Mouse (Mus musculus) CH12.LX (cell line): Measurements from ENCODE around the gene Fam20c. TPM values are rescaled to one million over a fixed set of nuclear protein-coding genes. Genes with fewer than 3 reads are reported as not detected.

Experiments
- DNase-seq: peaks from one replicate; pipeline ENCODE4 v3.0.0-alpha.2; 2013; ENCODE audit errors: extremely low read depth
- H3K27ac ChIP-seq: 2 replicates; pipeline ENCODE4 v1.5.1; 2012; ENCODE audit warnings: low read depth, mild to moderate bottlenecking, control low read depth, moderate library complexity; ENCODE audit not compliant: insufficient read depth
- H3K27me3 ChIP-seq: replicated peaks from 2 replicates; pipeline ENCODE3; 2012; ENCODE audit warnings: inconsistent platforms
- H3K36me3 ChIP-seq, 2 experiments: replicated peaks in 1 of 2; 2 replicates each; pipeline versions ENCODE3 to v1.6.1; 2012; ENCODE audit warnings: inconsistent platforms in 1 of 2, low read length in 1 of 2, mild to moderate bottlenecking in 1 of 2, mixed read lengths in 1 of 2, moderate library complexity in 1 of 2; ENCODE audit not compliant: control insufficient read depth in 1 of 2, insufficient read depth in 1 of 2
- H3K4me1 ChIP-seq, 2 experiments: 2 replicates each; pipeline ENCODE4 v1.6.1; 2012; ENCODE audit warnings: inconsistent platforms in 1 of 2, moderate library complexity in 1 of 2; ENCODE audit not compliant: insufficient read depth in 2 of 2, control insufficient read depth in 1 of 2
- H3K4me2 ChIP-seq: 2 replicates; pipeline ENCODE4 v1.6.1; 2012; ENCODE audit warnings: low read depth, mild to moderate bottlenecking, control low read depth; ENCODE audit not compliant: poor library complexity, insufficient read depth, severe bottlenecking
- H3K4me3 ChIP-seq, 3 experiments: fragments of 150-350 bp in 1 of 3; sonication (generic) in 1 of 3; replicated peaks in 1 of 3; 2 replicates each; pipeline versions ENCODE3 to v1.5.1; 2011 to 2012; ENCODE audit warnings: low read depth in 2 of 3, low read length in 2 of 3, mild to moderate bottlenecking in 2 of 3, moderate library complexity in 2 of 3, control low read depth in 1 of 3, improper control_type of control experiment in 1 of 3, inconsistent platforms in 1 of 3, mixed read lengths in 1 of 3; ENCODE audit not compliant: poor library complexity in 1 of 3
- H3K79me2 ChIP-seq: replicated peaks from 2 replicates; pipeline ENCODE4 v1.6.1; 2012; ENCODE audit warnings: mild to moderate bottlenecking, moderate library complexity; ENCODE audit not compliant: control insufficient read depth, poor library complexity, insufficient read depth, severe bottlenecking; ENCODE audit errors: extremely low read depth
- H3K9ac ChIP-seq: 2 replicates; pipeline ENCODE4 v1.6.1; 2012; ENCODE audit warnings: low read depth, mild to moderate bottlenecking, control low read depth, moderate library complexity; ENCODE audit not compliant: insufficient read depth
- H3K9me3 ChIP-seq: replicated peaks from 2 replicates; pipeline ENCODE3; 2012; ENCODE audit warnings: low read length, inconsistent platforms, mixed read lengths
- CTCF ChIP-seq, 2 experiments: IDR thresholded peaks in 1 of 2; conservative IDR thresholded peaks in 1 of 2; 2 replicates each; pipeline ENCODE4 v1.5.1; 2011 to 2012; ENCODE audit warnings: low read depth in 2 of 2, low read length in 2 of 2, improper control_type of control experiment in 1 of 2, inconsistent platforms in 1 of 2, mild to moderate bottlenecking in 1 of 2, moderate library complexity in 1 of 2
- E2F4 ChIP-seq: IDR thresholded peaks from 2 replicates; pipeline ENCODE4 v1.6.1; 2011; ENCODE audit warnings: low read depth, low read length, improper control_type of control experiment; ENCODE audit not compliant: insufficient replicate concordance
- ELF1 ChIP-seq: IDR thresholded peaks from 2 replicates; pipeline ENCODE4 v1.6.1; 2014; ENCODE audit warnings: low read depth, mild to moderate bottlenecking, inconsistent platforms, low read length, improper control_type of control experiment
- EP300 ChIP-seq: IDR thresholded peaks from 2 replicates; pipeline ENCODE4 v1.6.1; 2011; ENCODE audit warnings: low read length, improper control_type of control experiment
- ETS1 ChIP-seq: conservative IDR thresholded peaks from 2 replicates; pipeline ENCODE4 v1.6.1; 2012; ENCODE audit warnings: low read depth, mild to moderate bottlenecking, inconsistent platforms, low read length, improper control_type of control experiment, moderate library complexity
- JUND ChIP-seq: conservative IDR thresholded peaks from 2 replicates; pipeline ENCODE4 v1.6.1; 2011; ENCODE audit warnings: low read depth, low read length, improper control_type of control experiment
- MAFK ChIP-seq: IDR thresholded peaks from 2 replicates; pipeline ENCODE4 v1.6.1; 2011; ENCODE audit warnings: low read length, improper control_type of control experiment; ENCODE audit not compliant: insufficient replicate concordance
- MAX ChIP-seq: IDR thresholded peaks from 2 replicates; pipeline ENCODE4 v1.6.1; 2011; ENCODE audit warnings: low read length, improper control_type of control experiment
- MAZ ChIP-seq: IDR thresholded peaks from 2 replicates; pipeline ENCODE4 v1.6.1; 2012; ENCODE audit warnings: low read depth, mild to moderate bottlenecking, inconsistent platforms, low read length, improper control_type of control experiment, moderate library complexity
- MEF2A ChIP-seq: IDR thresholded peaks from 2 replicates; pipeline ENCODE4 v1.6.1; 2014; ENCODE audit warnings: low read depth, mild to moderate bottlenecking, inconsistent platforms, low read length, improper control_type of control experiment, borderline replicate concordance
- MXI1 ChIP-seq: IDR thresholded peaks from 2 replicates; pipeline ENCODE4 v1.6.1; 2011; ENCODE audit warnings: mild to moderate bottlenecking, low read depth, low read length, improper control_type of control experiment
- RAD21 ChIP-seq: IDR thresholded peaks from 2 replicates; pipeline ENCODE4 v1.6.1; 2011; ENCODE audit warnings: low read depth, mild to moderate bottlenecking, low read length, improper control_type of control experiment, moderate library complexity
- SMC3 ChIP-seq: IDR thresholded peaks from 2 replicates; pipeline ENCODE4 v1.6.1; 2011; ENCODE audit warnings: low read depth, low read length, improper control_type of control experiment
- TBP ChIP-seq: conservative IDR thresholded peaks from 2 replicates; pipeline ENCODE4 v1.6.1; 2011; ENCODE audit warnings: low read depth, low read length, improper control_type of control experiment
- TCF12 ChIP-seq: IDR thresholded peaks from 2 replicates; pipeline ENCODE4 v1.6.1; 2014; ENCODE audit warnings: low read depth, mild to moderate bottlenecking, inconsistent platforms, low read length, improper control_type of control experiment
- USF1 ChIP-seq: IDR thresholded peaks from 2 replicates; pipeline ENCODE4 v1.6.1; 2014; ENCODE audit warnings: low read depth, mild to moderate bottlenecking, inconsistent platforms, low read length, improper control_type of control experiment
- USF2 ChIP-seq: conservative IDR thresholded peaks from 2 replicates; pipeline ENCODE4 v1.6.1; 2011; ENCODE audit warnings: low read depth, low read length, improper control_type of control experiment
- ZKSCAN1 ChIP-seq: IDR thresholded peaks from 2 replicates; pipeline ENCODE4 v1.6.1; 2012; ENCODE audit warnings: low read depth, inconsistent platforms, low read length, improper control_type of control experiment, borderline replicate concordance
- ZMIZ1 ChIP-seq: IDR thresholded peaks from 2 replicates; pipeline ENCODE4 v1.6.1; 2012; ENCODE audit warnings: low read depth, mild to moderate bottlenecking, inconsistent platforms, low read length, improper control_type of control experiment
- dilution Hi-C: fragments of 300-500 bp; cut with MboI; formaldehyde crosslinking; loops from 2 replicates; pipeline ENCODE4 v1.14.3; 2020; ENCODE audit warnings: low sequenced_read_pairs; ENCODE audit not compliant: extremely low pct_unique_long_range_greater_than_20kb, extremely low pct_ligation_motif_present
- in situ Hi-C: fragments of 300-500 bp; cut with MboI; formaldehyde crosslinking; loops from 3 replicates; pipeline ENCODE4 v1.14.3; 2019; ENCODE audit warnings: low sequenced_read_pairs, low pct_ligation_motif_present, low pct_unique_long_range_greater_than_20kb, mixed read lengths
- polyA plus RNA-seq: library from polyadenylated mRNA; unstranded; fragments of >175 nt; gene quantifications from 2 replicates; pipeline ENCODE4 v1.2.1, GENCODE M21; 2012; ENCODE audit warnings: low read depth; ENCODE audit not compliant: insufficient read length
- total RNA-seq, 2 experiments: library from RNA; depleted of rRNA; stranded (reverse); fragments of 300-350 nt in 1 of 2; fragments of >200 nt in 1 of 2; gene quantifications; 2 replicates each; pipeline ENCODE4 v1.2.3; 2012 to 2014

The Fam20c gene
- total and polyA plus RNA-seq, 3 experiments = 0.13 to 0.84 (median 0.15) TPM

- TF ChIP-seq JUND (no peak), ZMIZ1 (no peak)
- Histone ChIP-seq H3K4me2 (no peak overlapping the region), H3K4me3 (no peak overlapping the region), H3K9ac (no peak overlapping the region), H3K4me1 (peaks cover 6 to 16% of the 10 kb centered on the region in 2 experiments; a peak in 3 of 4 replicates), H3K27me3 (peaks cover 1% of the 10 kb centered on the region), H3K79me2 (no peaks in the 10 kb centered on the region), H3K36me3 (no peaks in the 10 kb centered on the region), H3K9me3 (no peaks in the 10 kb centered on the region), H3K27ac (no peak overlapping the region)
- dilution Hi-C loops (no loop called here), in situ Hi-C loops (no loop called here)
- DNase-seq = no peak
Observed at GRCm38 (mm10) chr5:138782697-138783096, 28.4 kb downstream of the Fam20c start.

GRCm38 (mm10) chr5:138783181-138783580, 28.9 kb downstream of the Fam20c start:
- Histone ChIP-seq H3K9ac (no peak overlapping the region), H3K79me2 (no peaks in the 10 kb centered on the region), H3K9me3 (no peaks in the 10 kb centered on the region), H3K27ac (no peak overlapping the region), H3K27me3 (peaks cover 1% of the 10 kb centered on the region), H3K4me1 (peaks cover 6 to 14% of the 10 kb centered on the region in 2 experiments; a peak in 3 of 4 replicates), H3K4me2 (no peak overlapping the region), H3K4me3 (no peak overlapping the region), H3K36me3 (no peaks in the 10 kb centered on the region)
- in situ Hi-C loops = no loop called here
- dilution Hi-C loops = no loop called here
- TF ChIP-seq USF1 = no peak
- TF ChIP-seq MXI1 = no peak
- TF ChIP-seq USF2 = no peak
- TF ChIP-seq TCF12 = no peak
- TF ChIP-seq ELF1 = no peak
- TF ChIP-seq EP300 = no peak
- no peak for TF ChIP-seq E2F4
- TF ChIP-seq MAX = no peak
- no peak for DNase-seq

DNA sequence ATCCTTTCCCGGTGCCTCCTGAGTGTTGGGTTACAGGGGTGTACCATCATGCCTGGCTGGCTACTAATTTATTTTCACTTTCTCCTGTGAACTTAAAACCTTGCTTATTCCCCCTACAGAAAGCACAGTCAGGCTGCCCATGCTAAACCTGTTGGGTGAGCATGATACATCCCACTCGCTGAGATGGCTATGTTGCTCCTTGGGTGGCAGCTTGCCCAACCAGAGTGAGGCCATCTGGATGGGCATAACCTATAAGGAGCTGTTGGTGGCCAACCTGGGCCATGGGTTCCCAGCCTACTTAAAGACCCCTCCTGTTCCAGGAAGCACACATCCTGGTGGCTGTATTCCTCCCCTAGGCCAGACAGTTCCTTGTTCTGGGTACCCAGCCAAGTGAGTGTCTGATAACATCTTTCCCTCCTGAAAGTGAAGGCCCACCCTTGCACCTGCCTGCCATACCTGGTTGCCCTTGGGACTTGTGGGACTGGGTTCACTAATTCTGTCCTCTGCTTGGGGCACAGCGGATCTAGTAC, 31.7 kb downstream of the Fam20c start:
- H3K36me3 ChIP-seq = no peaks in the 10 kb centered on the region
- H3K4me1 ChIP-seq = peaks cover 0 to 2% of the 10 kb centered on the region in 2 experiments; a peak in 1 of 4 replicates
- in situ Hi-C loops (no loop called here), dilution Hi-C loops (no loop called here)
- no peak overlapping the region for H3K9ac ChIP-seq
- no peaks in the 10 kb centered on the region for H3K79me2 ChIP-seq
- peaks cover 1% of the 10 kb centered on the region for H3K27me3 ChIP-seq
- no peak overlapping the region for H3K27ac ChIP-seq
- TF ChIP-seq MAX = no peak
- no peak for TF ChIP-seq CTCF (conservative IDR thresholded peaks at IDR 0.05 in 1 of 2, IDR thresholded peaks at IDR 0.05 in 1 of 2; ENCODE audit: low read depth in 2 of 2, low read length in 2 of 2)
- no peak for TF ChIP-seq ZMIZ1
- TF ChIP-seq SMC3 = no peak
- TF ChIP-seq ELF1 = no peak
- TF ChIP-seq ZKSCAN1 = no peak
- no peak for TF ChIP-seq TBP
- TF ChIP-seq MAZ = no peak
- no peak for TF ChIP-seq ETS1
- no peak for TF ChIP-seq MAFK
- no peak for TF ChIP-seq MEF2A
- TF ChIP-seq RAD21 = no peak
- TF ChIP-seq USF2 = no peak
- TF ChIP-seq MXI1 = no peak
- no peak for TF ChIP-seq JUND
- no peak for DNase-seq
- no peaks in the 10 kb centered on the region for H3K9me3 ChIP-seq
- no peak overlapping the region for H3K4me2 ChIP-seq
- no peak overlapping the region for H3K4me3 ChIP-seq
